Mouse (Mus musculus) kidney, postnatal 14 days (tissue): Measurements from ENCODE around the gene Gdi2.

Experiments used
- DNase-seq: peaks from one replicate; pipeline ENCODE4 v3.0.0; 2022; ENCODE audit warnings: mixed read lengths

The Gdi2 gene

GRCm38 (mm10) chr13:3563130-3563529 is 25.3 kb downstream of the Gdi2 start:
- DNase-seq: no peak

GRCm38 (mm10) chr13:3563953-3564352 is 26.1 kb downstream of the Gdi2 start:
- no peak for DNase-seq

GRCm38 (mm10) chr13:3590789-3591188 is 52.9 kb downstream of the Gdi2 start:
- no peak for DNase-seq

- DNase-seq: peak; percentile 67
Observed at GRCm38 (mm10) chr13:3594311-3594710, 56.4 kb downstream of the Gdi2 start.

- DNase-seq: no peak
Observed at GRCm38 (mm10) chr13:3596232-3596631, 58.4 kb downstream of the Gdi2 start.

GRCm38 (mm10) chr13:3609780-3610117 is 71.9 kb downstream of the Gdi2 start:
- DNase-seq: no peak

- DNase-seq: peak; percentile 36
Observed at GRCm38 (mm10) chr13:3610118-3610794, 72.4 kb downstream of the Gdi2 start.

- peak; percentile 99 for DNase-seq
Observed at GRCm38 (mm10) chr13:3610795-3611438, 73.1 kb downstream of the Gdi2 start, which contains the start of gene Fam208b. Gene Fam208b (minus strand): TSS chr13:3611108.
